ENCODE assay signal across 9 mouse cellular contexts in the genomic region with DNA sequence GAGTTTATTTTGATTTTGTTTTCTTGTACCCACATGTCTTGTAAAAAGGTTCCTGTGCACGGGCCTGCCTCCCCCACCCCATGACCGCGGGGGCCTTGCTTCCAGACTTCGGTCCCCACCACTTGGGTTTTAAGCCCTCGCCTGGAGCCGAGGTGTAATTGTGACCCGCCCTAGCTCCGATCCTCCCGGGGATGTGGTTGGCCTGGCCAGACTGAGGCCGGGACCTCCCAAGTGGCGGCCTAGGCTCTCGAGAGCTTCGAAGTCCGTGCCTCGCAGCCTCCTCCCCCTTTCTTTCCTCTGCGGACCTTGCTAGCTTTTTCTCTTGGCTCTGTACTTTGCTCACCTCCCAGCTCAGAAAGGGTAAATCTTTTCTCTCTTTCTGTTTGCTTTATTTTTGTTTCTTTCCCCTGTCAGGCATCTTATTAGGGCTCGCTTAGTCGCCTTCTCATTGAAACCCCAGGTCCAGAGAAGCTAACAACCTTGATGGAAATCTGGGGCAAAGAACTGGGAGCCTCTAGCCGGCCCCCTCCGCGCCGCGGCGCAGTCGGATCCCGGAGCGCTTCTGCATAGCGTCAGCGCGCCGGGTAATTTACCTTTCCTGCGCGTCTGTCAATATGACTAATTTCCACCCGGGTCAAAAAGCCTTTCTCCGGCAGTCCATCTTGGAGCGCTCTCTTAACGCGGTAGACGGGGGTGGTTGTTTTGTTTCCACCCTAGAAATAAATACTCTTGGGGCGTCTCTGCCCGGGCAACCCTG. TPM values are rescaled to one million over a fixed set of nuclear protein-coding genes. Genes with fewer than 3 reads are reported as not detected.
A peak's percentile ranks its signal among the peaks of the same experiment; 100 is the strongest.
DNase-seq lines count a peak whose midpoint lies in the region; ATAC-seq and TF ChIP-seq lines count a peak whose summit lies in the region.
"Had no signal": no experiment of that assay in that cellular context is flagged by ENCODE, and none has a peak within 500 bp of the region (broad histone marks: within the 10 kb centered on the region; RNA-seq: fewer than 3 reads in every experiment).

No protein-coding gene starts in this region.

- no peak overlapping the region for H3K4me3 ChIP-seq in hindbrain, embryonic 10.5 days
- no peak overlapping the region for H3K4me3 ChIP-seq in hindbrain, embryonic 13.5 days
- peak overlapping the region; percentile 69 for H3K4me3 ChIP-seq in heart, embryonic 13.5 days
- peak overlapping the region; percentile 30 for H3K4me3 ChIP-seq in liver, embryonic 11.5 days (ENCODE audit: low read depth, low read length)

- TF ChIP-seq POLR2A in brain, embryonic 14.5 days (IDR thresholded peaks at IDR 0.05; ENCODE audit: borderline replicate concordance, extremely low read depth, insufficient read depth, insufficient read length, poor library complexity, severe bottlenecking) = no peak

- no peak overlapping the region for H3K9ac ChIP-seq in hindbrain, embryonic 13.5 days
- peak overlapping the region; percentile 96 for H3K9ac ChIP-seq in heart, embryonic 13.5 days
- peak overlapping the region; percentile 51 for H3K9ac ChIP-seq in liver, embryonic 11.5 days (ENCODE audit: low read depth, low read length)

- no peak overlapping the region for H3K4me2 ChIP-seq in hindbrain, embryonic 13.5 days
- H3K4me2 ChIP-seq in heart, embryonic 13.5 days = peak overlapping the region; percentile 92
- peak overlapping the region; percentile 49 for H3K4me2 ChIP-seq in liver, embryonic 11.5 days

- no peak for ATAC-seq in hindbrain, embryonic 13.5 days (ENCODE audit: low FRiP score)
- ATAC-seq in heart, embryonic 13.5 days (ENCODE audit: extremely low read depth, insufficient number of reproducible peaks, low FRiP score, low TSS enrichment) = no peak
- ATAC-seq in liver, embryonic 11.5 days (replicated peaks; ENCODE audit: low FRiP score) = no peak

- H3K4me1 ChIP-seq in hindbrain, embryonic 10.5 days (replicated peaks) = peaks cover 13% of the 10 kb centered on the region
- 0 out of 2 replicates have a peak, but pooled peaks cover 4% of the 10 kb centered on the region for H3K4me1 ChIP-seq in hindbrain, embryonic 13.5 days (replicated peaks)
- peaks cover 46% of the 10 kb centered on the region for H3K4me1 ChIP-seq in heart, embryonic 13.5 days
- no peaks in the 10 kb centered on the region for H3K4me1 ChIP-seq in liver, embryonic 11.5 days (replicated peaks; ENCODE audit: control insufficient read depth, insufficient read depth, low read length)

- under 1% methylated on average over 41 of the region's 41 CpGs for WGBS in hindbrain, embryonic 10.5 days
- WGBS in hindbrain, embryonic 13.5 days = under 1% methylated on average over 41 of the region's 41 CpGs
- under 1% methylated on average over 41 of the region's 41 CpGs for WGBS in heart, embryonic 13.5 days
- WGBS in liver, embryonic 11.5 days = 1% methylated on average over 41 of the region's 41 CpGs

- no peaks in the 10 kb centered on the region for H3K36me3 ChIP-seq in hindbrain, embryonic 10.5 days
- no peaks in the 10 kb centered on the region for H3K36me3 ChIP-seq in hindbrain, embryonic 13.5 days
- peaks cover 2% of the 10 kb centered on the region; the same call in 1 of the 2 replicates for H3K36me3 ChIP-seq in heart, embryonic 13.5 days
- H3K36me3 ChIP-seq in liver, embryonic 11.5 days (ENCODE audit: control insufficient read depth, insufficient read depth, low read length) = no peaks in the 10 kb centered on the region

- no peak for TF ChIP-seq CTCF in brain, embryonic 14.5 days (IDR thresholded peaks at IDR 0.05; ENCODE audit: borderline replicate concordance, extremely low read depth, insufficient read depth, insufficient read length)

- peaks cover 100% of the 10 kb centered on the region for H3K27me3 ChIP-seq in hindbrain, embryonic 10.5 days (ENCODE audit: insufficient read depth, poor library complexity, severe bottlenecking)
- H3K27me3 ChIP-seq in hindbrain, embryonic 13.5 days = peaks cover 100% of the 10 kb centered on the region
- H3K27me3 ChIP-seq in heart, embryonic 13.5 days (replicated peaks) = no peaks in the 10 kb centered on the region
- peaks cover 98% of the 10 kb centered on the region for H3K27me3 ChIP-seq in liver, embryonic 11.5 days (replicated peaks; ENCODE audit: control insufficient read depth, insufficient read depth, low read length)

- intact Hi-C loops in left cerebral cortex, postnatal 10 days (cut with DNase I) = loop anchor here (5.0 to 10.0 kb wide), 2 partner anchors 449 to 652 kb away; no protein-coding TSS in a partner anchor

- H3K9me3 ChIP-seq in hindbrain, embryonic 10.5 days = no peaks in the 10 kb centered on the region
- no peaks in the 10 kb centered on the region for H3K9me3 ChIP-seq in hindbrain, embryonic 13.5 days
- H3K9me3 ChIP-seq in heart, embryonic 13.5 days = no peaks in the 10 kb centered on the region
- H3K9me3 ChIP-seq in liver, embryonic 11.5 days (ENCODE audit: control insufficient read depth, low read length) = no peaks in the 10 kb centered on the region

- peak; percentile 68 for DNase-seq in hindbrain, embryonic 10.5 days (ENCODE audit: low spot score)
- DNase-seq in brain, embryonic 14.5 days (ENCODE audit: low read depth) = peak; percentile 41
- DNase-seq in liver, embryonic 11.5 days (ENCODE audit: low spot score) = peak; percentile 53
- DNase-seq in frontal cortex, adult 2 months (ENCODE audit: extremely low spot score in 1 of 2, low spot score in 1 of 2) = no peak
- DNase-seq in left cerebral cortex, postnatal 10 days (ENCODE audit: extremely low spot score in 1 of 2, low spot score in 2 of 2) = no peak
- DNase-seq in gastrocnemius, adult 18-20 months (ENCODE audit: low spot score) = no peak

- no peak overlapping the region for H3K27ac ChIP-seq in hindbrain, embryonic 10.5 days
- no peak overlapping the region for H3K27ac ChIP-seq in hindbrain, embryonic 13.5 days
- H3K27ac ChIP-seq in heart, embryonic 13.5 days (replicated peaks) = peak overlapping the region; percentile 99
- H3K27ac ChIP-seq in liver, embryonic 11.5 days (ENCODE audit: low read depth, low read length) = peak overlapping the region; percentile 75

RNA-seq across cellular contexts. Expression of a gene that starts 13.2 kb away (rescaled TPM):
- polyA plus RNA-seq in hindbrain, embryonic 10.5 days (2016; fragmentation: Nextera tagmentation; extraction: Ambion mirVana) = 0.20 TPM in 1 of 2 replicates, not detected in the other
- not detected in 2 replicates for polyA plus RNA-seq in hindbrain, embryonic 13.5 days (2015; fragmentation: Nextera tagmentation; extraction: Ambion mirVana)
- polyA plus RNA-seq in brain, embryonic 14.5 days (2012; rRNA removed) = 0.07 and 0.29 TPM in 2 replicates
- 11.6 and 12.0 TPM in 2 replicates for polyA plus RNA-seq in heart, embryonic 13.5 days (2015; fragmentation: Nextera tagmentation; extraction: Ambion mirVana)
- 5.4 TPM in 2 replicates for polyA plus RNA-seq in liver, embryonic 11.5 days (2014; fragmentation: Nextera tagmentation; extraction: Ambion mirVana)
- polyA plus RNA-seq in frontal cortex, adult 2 months (2012; rRNA removed) = 0.04 and 0.38 TPM in 2 replicates
- total RNA-seq in left cerebral cortex, postnatal 10 days (2021) = not detected
- total RNA-seq in gastrocnemius, adult 18-20 months (2021) = not detected
- total RNA-seq: layer of hippocampus, postnatal 25 days had no signal

Comparison
In these comparisons a context has a peak if more than half of its experiments do, and no peak if none do; other contexts are left out.
1. DNase-seq: peak in hindbrain, embryonic 10.5 days (single experiment), brain, embryonic 14.5 days (single experiment) and liver, embryonic 11.5 days (single experiment); none in frontal cortex, adult 2 months (0 of 2), left cerebral cortex, postnatal 10 days (0 of 2) and gastrocnemius, adult 18-20 months (single experiment).
2. H3K27ac ChIP-seq: peak in heart, embryonic 13.5 days (single experiment) and liver, embryonic 11.5 days (single experiment); none in hindbrain, embryonic 10.5 days (single experiment) and hindbrain, embryonic 13.5 days (single experiment).
3. H3K4me3 ChIP-seq: peak in heart, embryonic 13.5 days (single experiment) and liver, embryonic 11.5 days (single experiment); none in hindbrain, embryonic 10.5 days (single experiment) and hindbrain, embryonic 13.5 days (single experiment).